ENCODE assay signal across 10 mouse cellular contexts in genomic region chr12:76341080-76341479, GRCm38 (mm10). TPM values are rescaled to one million over a fixed set of nuclear protein-coding genes. Genes with fewer than 3 reads are reported as not detected.
DNase-seq lines count a peak whose midpoint lies in the region; ATAC-seq lines count a peak whose summit lies in the region.
"Had no signal": no experiment of that assay in that cellular context is flagged by ENCODE, and none has a peak within 500 bp of the region (broad histone marks: within the 10 kb centered on the region; RNA-seq: fewer than 3 reads in every experiment).

No protein-coding gene starts in this region.

- H3K9ac ChIP-seq in hindbrain, embryonic 13.5 days = no peak overlapping the region
- no peak overlapping the region for H3K9ac ChIP-seq in embryonic facial prominence, embryonic 14.5 days (ENCODE audit: low read depth, low read length)
- H3K9ac ChIP-seq: embryonic facial prominence, embryonic 15.5 days; stomach, embryonic 15.5 days had no signal

- ATAC-seq in hindbrain, embryonic 13.5 days (ENCODE audit: low FRiP score) = no peak
- no peak for ATAC-seq in embryonic facial prominence, embryonic 14.5 days (ENCODE audit: low read depth)
- peak; percentile 82 for ATAC-seq in megakaryocyte, adult 5-6 weeks (ENCODE audit: poor library complexity, severe bottlenecking)

- H3K4me2 ChIP-seq in hindbrain, embryonic 13.5 days = no peak overlapping the region
- no peak overlapping the region for H3K4me2 ChIP-seq in embryonic facial prominence, embryonic 14.5 days (ENCODE audit: low read depth, low read length)
- H3K4me2 ChIP-seq: embryonic facial prominence, embryonic 15.5 days; stomach, embryonic 15.5 days had no signal

- H3K4me3 ChIP-seq in hindbrain, embryonic 10.5 days = no peak overlapping the region
- no peak overlapping the region for H3K4me3 ChIP-seq in hindbrain, embryonic 13.5 days
- H3K4me3 ChIP-seq in embryonic facial prominence, embryonic 14.5 days (ENCODE audit: low read depth, low read length) = no peak overlapping the region
- H3K4me3 ChIP-seq: embryonic facial prominence, embryonic 15.5 days; stomach, embryonic 15.5 days had no signal

- H3K27me3 ChIP-seq in hindbrain, embryonic 10.5 days (ENCODE audit: insufficient read depth, poor library complexity, severe bottlenecking) = no peaks in the 10 kb centered on the region
- no peaks in the 10 kb centered on the region for H3K27me3 ChIP-seq in hindbrain, embryonic 13.5 days
- no peaks in the 10 kb centered on the region for H3K27me3 ChIP-seq in embryonic facial prominence, embryonic 14.5 days (replicated peaks; ENCODE audit: control insufficient read depth, insufficient read depth, low read length)
- H3K27me3 ChIP-seq: embryonic facial prominence, embryonic 15.5 days; stomach, embryonic 15.5 days had no signal

- no peaks in the 10 kb centered on the region for H3K4me1 ChIP-seq in hindbrain, embryonic 10.5 days (replicated peaks)
- H3K4me1 ChIP-seq in hindbrain, embryonic 13.5 days (replicated peaks) = no peaks in the 10 kb centered on the region
- H3K4me1 ChIP-seq in embryonic facial prominence, embryonic 14.5 days (ENCODE audit: control insufficient read depth, insufficient read depth, low read length) = no peaks in the 10 kb centered on the region
- H3K4me1 ChIP-seq: embryonic facial prominence, embryonic 15.5 days; stomach, embryonic 15.5 days had no signal

- no peak overlapping the region for H3K27ac ChIP-seq in hindbrain, embryonic 10.5 days
- no peak overlapping the region for H3K27ac ChIP-seq in hindbrain, embryonic 13.5 days
- no peak overlapping the region for H3K27ac ChIP-seq in embryonic facial prominence, embryonic 14.5 days (replicated peaks; ENCODE audit: low read depth, low read length)
- H3K27ac ChIP-seq: embryonic facial prominence, embryonic 15.5 days; stomach, embryonic 15.5 days had no signal

- WGBS in hindbrain, embryonic 10.5 days = 13% methylated on average over 4 of the region's 4 CpGs
- WGBS in hindbrain, embryonic 13.5 days = 9% methylated on average over 4 of the region's 4 CpGs
- WGBS in embryonic facial prominence, embryonic 14.5 days = 6% methylated on average over 4 of the region's 4 CpGs

- H3K9me3 ChIP-seq in hindbrain, embryonic 10.5 days = no peaks in the 10 kb centered on the region
- H3K9me3 ChIP-seq in hindbrain, embryonic 13.5 days = no peaks in the 10 kb centered on the region
- H3K9me3 ChIP-seq in embryonic facial prominence, embryonic 14.5 days (ENCODE audit: control insufficient read depth, low read length) = no peaks in the 10 kb centered on the region
- H3K9me3 ChIP-seq: embryonic facial prominence, embryonic 15.5 days; stomach, embryonic 15.5 days had no signal

- peak; percentile 18 for DNase-seq in hindbrain, embryonic 10.5 days (ENCODE audit: low spot score)
- peak; percentile 47 to 62 for DNase-seq in CD8-positive naive resting alpha-beta T cell, adult 2 months (ENCODE audit: low read depth in 2 of 2, low spot score in 2 of 2)
- peak; percentile 67 for DNase-seq in adrenal gland, postnatal 14 days
- peak; percentile 68 for DNase-seq in embryonic facial prominence, embryonic 14.5 days (ENCODE audit: low spot score)
- peak; percentile 52 to 77 for DNase-seq in kidney, postnatal 36 days
- DNase-seq in thymus, postnatal 0 days (ENCODE audit: low spot score) = peak; percentile 71

- H3K36me3 ChIP-seq in hindbrain, embryonic 10.5 days = peaks cover 18% of the 10 kb centered on the region
- peaks cover 6% of the 10 kb centered on the region; the same call in 1 of the 2 replicates for H3K36me3 ChIP-seq in hindbrain, embryonic 13.5 days
- 0 out of 2 replicates have a peak, but pooled peaks cover 4% of the 10 kb centered on the region for H3K36me3 ChIP-seq in embryonic facial prominence, embryonic 14.5 days (ENCODE audit: control insufficient read depth, insufficient read depth, low read length)
- H3K36me3 ChIP-seq: stomach, embryonic 15.5 days had no signal

RNA-seq across cellular contexts. Expression of gene Akap5, which starts 16.4 kb away (rescaled TPM):
- 3.7 and 4.0 TPM in 2 replicates for polyA plus RNA-seq in hindbrain, embryonic 10.5 days (2016; fragmentation: Nextera tagmentation; extraction: Ambion mirVana)
- 7.4 and 7.9 TPM in 2 replicates for polyA plus RNA-seq in hindbrain, embryonic 13.5 days (2015; fragmentation: Nextera tagmentation; extraction: Ambion mirVana)
- total RNA-seq in adrenal gland, postnatal 14 days (2021) = 3.4 and 4.3 TPM in 2 replicates
- 1.1 and 1.3 TPM in 2 replicates for polyA plus RNA-seq in embryonic facial prominence, embryonic 14.5 days (2014; fragmentation: Nextera tagmentation; extraction: Ambion mirVana)
- not detected in 2 replicates for total RNA-seq in megakaryocyte, adult 5-6 weeks (2015)
- total RNA-seq in megakaryocyte, adult 5-6 weeks (2017) = 0.08 and 0.15 TPM in 2 replicates
- 0.21 and 0.38 TPM in 2 replicates for polyA plus RNA-seq in thymus, postnatal 0 days (2015; fragmentation: Nextera tagmentation; extraction: Ambion mirVana)

RNA-seq across cellular contexts. Expression of gene Zbtb25, which starts 28.3 kb away (rescaled TPM):
- 16.5 and 17.9 TPM in 2 replicates for polyA plus RNA-seq in hindbrain, embryonic 10.5 days (2016; fragmentation: Nextera tagmentation; extraction: Ambion mirVana)
- 14.9 and 16.0 TPM in 2 replicates for polyA plus RNA-seq in hindbrain, embryonic 13.5 days (2015; fragmentation: Nextera tagmentation; extraction: Ambion mirVana)
- 7.3 and 9.1 TPM in 2 replicates for total RNA-seq in adrenal gland, postnatal 14 days (2021)
- polyA plus RNA-seq in embryonic facial prominence, embryonic 14.5 days (2014; fragmentation: Nextera tagmentation; extraction: Ambion mirVana) = 21.2 and 21.4 TPM in 2 replicates
- total RNA-seq in megakaryocyte, adult 5-6 weeks (2015) = 11.9 and 13.5 TPM in 2 replicates
- total RNA-seq in megakaryocyte, adult 5-6 weeks (2017) = 7.2 and 9.2 TPM in 2 replicates
- polyA plus RNA-seq in thymus, postnatal 0 days (2015; fragmentation: Nextera tagmentation; extraction: Ambion mirVana) = 27.0 and 28.8 TPM in 2 replicates

RNA-seq across cellular contexts. Expression of gene Zbtb1, which starts 29.0 kb away (rescaled TPM):
- polyA plus RNA-seq in hindbrain, embryonic 10.5 days (2016; fragmentation: Nextera tagmentation; extraction: Ambion mirVana) = 5.6 and 7.9 TPM in 2 replicates
- 4.3 and 4.4 TPM in 2 replicates for polyA plus RNA-seq in hindbrain, embryonic 13.5 days (2015; fragmentation: Nextera tagmentation; extraction: Ambion mirVana)
- total RNA-seq in adrenal gland, postnatal 14 days (2021) = 6.4 and 7.0 TPM in 2 replicates
- polyA plus RNA-seq in embryonic facial prominence, embryonic 14.5 days (2014; fragmentation: Nextera tagmentation; extraction: Ambion mirVana) = 9.5 and 9.8 TPM in 2 replicates
- total RNA-seq in megakaryocyte, adult 5-6 weeks (2015) = 8.9 and 11.7 TPM in 2 replicates
- 9.1 and 10.1 TPM in 2 replicates for total RNA-seq in megakaryocyte, adult 5-6 weeks (2017)
- 13.9 and 15.5 TPM in 2 replicates for polyA plus RNA-seq in thymus, postnatal 0 days (2015; fragmentation: Nextera tagmentation; extraction: Ambion mirVana)

Comparison
In these comparisons a context has a peak if more than half of its experiments do, and no peak if none do; other contexts are left out.
1. DNase-seq: peak in every context shown above with its lines; median percentile 71 in thymus, postnatal 0 days; 68 in embryonic facial prominence, embryonic 14.5 days; 67 in adrenal gland, postnatal 14 days; 64 in kidney, postnatal 36 days; 54 in CD8-positive naive resting alpha-beta T cell, adult 2 months; 18 in hindbrain, embryonic 10.5 days.